Mouse (Mus musculus): ENCODE data around the gene Dcaf8. TPM values are rescaled to one million over a fixed set of nuclear protein-coding genes. Genes with fewer than 3 reads are reported as not detected.
A peak's percentile ranks its signal among the peaks of the same experiment; 100 is the strongest.

Gene Dcaf8
- polyA plus RNA-seq, 1 experiment from 2014 or later, result 76.1 TPM

- peaks cover 22% of the 10 kb centered on the region for H3K36me3 ChIP-seq (ENCODE audit: control insufficient read depth, insufficient read depth, low read length)
- H3K9ac ChIP-seq (ENCODE audit: low read length), result no peak overlapping the region
- H3K4me1 ChIP-seq (ENCODE audit: control insufficient read depth, insufficient read depth, low read length), result no peaks in the 10 kb centered on the region
- H3K27ac ChIP-seq (ENCODE audit: low read depth, low read length), result no peak overlapping the region
- DNase-seq (ENCODE audit: low spot score) (no peak), ATAC-seq (no peak)
- no peaks in the 10 kb centered on the region for H3K27me3 ChIP-seq (replicated peaks; ENCODE audit: control insufficient read depth, insufficient read depth, low read length)
- no peak overlapping the region for H3K4me2 ChIP-seq (ENCODE audit: low read length)
- no peak overlapping the region for H3K4me3 ChIP-seq (ENCODE audit: low read depth, low read length)
- no peaks in the 10 kb centered on the region for H3K9me3 ChIP-seq (replicated peaks; ENCODE audit: control insufficient read depth, low read length)
Observed at GRCm38 (mm10) chr1:172160508-172160907, 12.6 kb downstream of the Dcaf8 start.

- no peaks in the 10 kb centered on the region for H3K27me3 ChIP-seq (replicated peaks; ENCODE audit: control insufficient read depth, insufficient read depth, low read length)
- no peak overlapping the region for H3K9ac ChIP-seq (ENCODE audit: low read length)
- H3K9me3 ChIP-seq (replicated peaks; ENCODE audit: control insufficient read depth, low read length), result no peaks in the 10 kb centered on the region
- peaks cover 27% of the 10 kb centered on the region for H3K36me3 ChIP-seq (ENCODE audit: control insufficient read depth, insufficient read depth, low read length)
- no peak overlapping the region for H3K27ac ChIP-seq (ENCODE audit: low read depth, low read length)
- H3K4me2 ChIP-seq (ENCODE audit: low read length), result no peak overlapping the region
- H3K4me3 ChIP-seq (ENCODE audit: low read depth, low read length), result no peak overlapping the region
- DNase-seq (ENCODE audit: low spot score), result peak; percentile 71
- WGBS, result 85% methylated on average over 1 of the region's 1 CpGs
- H3K4me1 ChIP-seq (ENCODE audit: control insufficient read depth, insufficient read depth, low read length), result no peaks in the 10 kb centered on the region
- peak; percentile 73; the same call in 1 of the 2 replicates for ATAC-seq
Observed at GRCm38 (mm10) chr1:172162009-172162408, 14.1 kb downstream of the Dcaf8 start.

GRCm38 (mm10) chr1:172162959-172163358 is 15.1 kb downstream of the Dcaf8 start:
- H3K27ac ChIP-seq (ENCODE audit: low read depth, low read length), result no peak overlapping the region
- 93% methylated on average over 6 of the region's 6 CpGs for WGBS
- no peak overlapping the region for H3K4me3 ChIP-seq (ENCODE audit: low read depth, low read length)
- peaks cover 37% of the 10 kb centered on the region for H3K36me3 ChIP-seq (ENCODE audit: control insufficient read depth, insufficient read depth, low read length)
- H3K4me1 ChIP-seq (ENCODE audit: control insufficient read depth, insufficient read depth, low read length), result no peaks in the 10 kb centered on the region
- H3K9me3 ChIP-seq (replicated peaks; ENCODE audit: control insufficient read depth, low read length), result no peaks in the 10 kb centered on the region
- DNase-seq (ENCODE audit: low spot score), result no peak
- H3K4me2 ChIP-seq (ENCODE audit: low read length), result no peak overlapping the region
- H3K27me3 ChIP-seq (replicated peaks; ENCODE audit: control insufficient read depth, insufficient read depth, low read length), result no peaks in the 10 kb centered on the region
- no peak for ATAC-seq
- H3K9ac ChIP-seq (ENCODE audit: low read length), result no peak overlapping the region

- WGBS, result 73% methylated on average over 5 of the region's 5 CpGs
- Histone ChIP-seq H3K27ac (ENCODE audit: low read depth, low read length) (no peak overlapping the region), H3K9ac (ENCODE audit: low read length) (no peak overlapping the region), H3K4me1 (ENCODE audit: control insufficient read depth, insufficient read depth, low read length) (no peaks in the 10 kb centered on the region), H3K4me3 (ENCODE audit: low read depth, low read length) (no peak overlapping the region), H3K9me3 (replicated peaks; ENCODE audit: control insufficient read depth, low read length) (no peaks in the 10 kb centered on the region), H3K4me2 (ENCODE audit: low read length) (no peak overlapping the region), H3K27me3 (replicated peaks; ENCODE audit: control insufficient read depth, insufficient read depth, low read length) (no peaks in the 10 kb centered on the region), H3K36me3 (ENCODE audit: control insufficient read depth, insufficient read depth, low read length) (peaks cover 81% of the 10 kb centered on the region)
- DNase-seq (ENCODE audit: low spot score) (no peak), ATAC-seq (no peak)
Observed at GRCm38 (mm10) chr1:172167911-172168310, 20.0 kb downstream of the Dcaf8 start.

GRCm38 (mm10) chr1:172169809-172170208 is 21.9 kb downstream of the Dcaf8 start:
- Histone ChIP-seq H3K4me2 (ENCODE audit: low read length) (no peak overlapping the region), H3K9ac (ENCODE audit: low read length) (no peak overlapping the region), H3K27me3 (replicated peaks; ENCODE audit: control insufficient read depth, insufficient read depth, low read length) (no peaks in the 10 kb centered on the region), H3K9me3 (replicated peaks; ENCODE audit: control insufficient read depth, low read length) (no peaks in the 10 kb centered on the region), H3K4me1 (ENCODE audit: control insufficient read depth, insufficient read depth, low read length) (no peaks in the 10 kb centered on the region), H3K4me3 (ENCODE audit: low read depth, low read length) (no peak overlapping the region), H3K27ac (ENCODE audit: low read depth, low read length) (no peak overlapping the region), H3K36me3 (ENCODE audit: control insufficient read depth, insufficient read depth, low read length) (peaks cover 93% of the 10 kb centered on the region)
- WGBS, result 96% methylated on average over 5 of the region's 5 CpGs
- DNase-seq (ENCODE audit: low spot score) (no peak), ATAC-seq (no peak)

GRCm38 (mm10) chr1:172172381-172172780 is 24.5 kb downstream of the Dcaf8 start:
- Histone ChIP-seq H3K27me3 (replicated peaks; ENCODE audit: control insufficient read depth, insufficient read depth, low read length) (no peaks in the 10 kb centered on the region), H3K9me3 (replicated peaks; ENCODE audit: control insufficient read depth, low read length) (no peaks in the 10 kb centered on the region), H3K9ac (ENCODE audit: low read length) (no peak overlapping the region), H3K36me3 (ENCODE audit: control insufficient read depth, insufficient read depth, low read length) (peaks cover 85% of the 10 kb centered on the region), H3K4me3 (ENCODE audit: low read depth, low read length) (no peak overlapping the region), H3K4me1 (ENCODE audit: control insufficient read depth, insufficient read depth, low read length) (no peaks in the 10 kb centered on the region), H3K27ac (ENCODE audit: low read depth, low read length) (no peak overlapping the region), H3K4me2 (ENCODE audit: low read length) (no peak overlapping the region)
- no peak for ATAC-seq
- WGBS, result 95% methylated on average over 21 of the region's 21 CpGs
- no peak for DNase-seq (ENCODE audit: low spot score)

- Histone ChIP-seq H3K4me1 (ENCODE audit: control insufficient read depth, insufficient read depth, low read length) (no peaks in the 10 kb centered on the region), H3K4me2 (ENCODE audit: low read length) (no peak overlapping the region), H3K36me3 (ENCODE audit: control insufficient read depth, insufficient read depth, low read length) (peaks cover 85% of the 10 kb centered on the region), H3K4me3 (ENCODE audit: low read depth, low read length) (no peak overlapping the region), H3K9me3 (replicated peaks; ENCODE audit: control insufficient read depth, low read length) (no peaks in the 10 kb centered on the region), H3K27ac (ENCODE audit: low read depth, low read length) (no peak overlapping the region), H3K27me3 (replicated peaks; ENCODE audit: control insufficient read depth, insufficient read depth, low read length) (no peaks in the 10 kb centered on the region), H3K9ac (ENCODE audit: low read length) (no peak overlapping the region)
- DNase-seq (ENCODE audit: low spot score) (peak; percentile 61), ATAC-seq (no peak)
- 42% methylated on average over 5 of the region's 5 CpGs for WGBS
Observed at GRCm38 (mm10) chr1:172173181-172173580, 25.3 kb downstream of the Dcaf8 start.

- H3K4me2 ChIP-seq (ENCODE audit: low read length), result no peak overlapping the region
- no peak overlapping the region for H3K4me3 ChIP-seq (ENCODE audit: low read depth, low read length)
- H3K9me3 ChIP-seq (replicated peaks; ENCODE audit: control insufficient read depth, low read length), result no peaks in the 10 kb centered on the region
- peaks cover 68% of the 10 kb centered on the region for H3K36me3 ChIP-seq (ENCODE audit: control insufficient read depth, insufficient read depth, low read length)
- no peak overlapping the region for H3K27ac ChIP-seq (ENCODE audit: low read depth, low read length)
- H3K27me3 ChIP-seq (replicated peaks; ENCODE audit: control insufficient read depth, insufficient read depth, low read length), result no peaks in the 10 kb centered on the region
- no peak for DNase-seq (ENCODE audit: low spot score)
- no peak for ATAC-seq
- H3K9ac ChIP-seq (ENCODE audit: low read length), result no peak overlapping the region
- H3K4me1 ChIP-seq (ENCODE audit: control insufficient read depth, insufficient read depth, low read length), result no peaks in the 10 kb centered on the region
- WGBS, result 75% methylated on average over 7 of the region's 7 CpGs
Observed at GRCm38 (mm10) chr1:172177791-172178190, 29.9 kb downstream of the Dcaf8 start.

GRCm38 (mm10) chr1:172179102-172179501 is 31.2 kb downstream of the Dcaf8 start:
- ATAC-seq, result no peak
- H3K27ac ChIP-seq (ENCODE audit: low read depth, low read length), result no peak overlapping the region
- DNase-seq (ENCODE audit: low spot score), result no peak
- H3K9me3 ChIP-seq (replicated peaks; ENCODE audit: control insufficient read depth, low read length), result no peaks in the 10 kb centered on the region
- 81% methylated on average over 7 of the region's 7 CpGs for WGBS
- no peak overlapping the region for H3K9ac ChIP-seq (ENCODE audit: low read length)
- no peak overlapping the region for H3K4me3 ChIP-seq (ENCODE audit: low read depth, low read length)
- no peaks in the 10 kb centered on the region for H3K4me1 ChIP-seq (ENCODE audit: control insufficient read depth, insufficient read depth, low read length)
- H3K4me2 ChIP-seq (ENCODE audit: low read length), result no peak overlapping the region
- no peaks in the 10 kb centered on the region for H3K27me3 ChIP-seq (replicated peaks; ENCODE audit: control insufficient read depth, insufficient read depth, low read length)
- peaks cover 58% of the 10 kb centered on the region for H3K36me3 ChIP-seq (ENCODE audit: control insufficient read depth, insufficient read depth, low read length)
